Mouse (Mus musculus): ENCODE measurements at regions not wholly inside any gene's neighbourhood (a gene's known extent, or its start where the extent isn't known, plus 50 kb on each side); places are given as distances from the start of the nearest gene placed in this dataset.

DNA sequence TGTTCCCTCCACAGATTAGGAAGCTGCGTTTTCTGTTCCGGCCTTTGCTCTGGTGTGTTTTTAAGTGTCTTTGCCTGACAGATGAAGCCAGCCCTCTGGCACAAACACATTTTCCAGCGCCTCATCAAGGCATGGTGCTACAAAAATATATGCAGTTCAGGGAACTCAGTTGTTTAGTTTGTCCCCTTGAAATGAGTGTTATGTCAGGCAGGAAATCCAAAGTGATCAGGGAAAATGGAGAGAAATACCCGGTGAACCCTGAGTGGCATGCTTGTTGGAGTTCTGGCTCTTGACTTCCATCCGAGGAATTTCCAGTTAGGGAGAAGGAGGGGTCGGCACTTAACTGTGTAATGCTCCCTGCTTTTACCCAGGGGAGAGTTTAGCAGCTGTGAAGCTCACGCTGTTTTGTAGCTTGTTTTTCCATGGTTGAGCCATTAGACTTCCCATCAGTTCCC, 304.9 kb downstream of the Glrx3 start:
- no peak for TF ChIP-seq CTCF (conservative IDR thresholded peaks at IDR 0.05)
- Histone ChIP-seq H3K27ac (no peak overlapping the region), H3K4me3 (no peak overlapping the region)
- DNase-seq (ENCODE audit: low spot score in 2 of 2): no peak

DNA sequence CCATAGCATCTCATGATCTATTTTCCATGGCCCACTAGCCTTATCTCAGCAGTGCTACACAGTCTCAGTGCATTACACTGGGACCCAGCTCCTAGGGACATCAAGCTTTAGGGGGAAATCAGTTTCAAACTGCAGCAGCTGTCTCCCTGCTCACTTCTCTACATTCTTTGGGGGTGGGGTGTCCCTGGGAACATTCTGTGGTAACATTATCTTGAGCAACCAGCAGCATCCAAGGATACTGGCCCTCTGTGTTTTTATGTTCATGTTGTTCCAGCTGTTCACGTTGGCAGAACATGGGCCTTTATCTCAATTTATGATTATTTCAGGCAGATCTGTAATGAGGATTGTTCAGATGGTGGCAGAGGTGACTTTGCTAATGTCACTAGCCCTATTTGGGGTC, 308.2 kb downstream of the Glrx3 start:
- no peak for TF ChIP-seq CTCF (conservative IDR thresholded peaks at IDR 0.05)
- DNase-seq (ENCODE audit: low spot score in 2 of 2): no peak
- Histone ChIP-seq H3K27ac (no peak overlapping the region), H3K4me3 (no peak overlapping the region)

DNA sequence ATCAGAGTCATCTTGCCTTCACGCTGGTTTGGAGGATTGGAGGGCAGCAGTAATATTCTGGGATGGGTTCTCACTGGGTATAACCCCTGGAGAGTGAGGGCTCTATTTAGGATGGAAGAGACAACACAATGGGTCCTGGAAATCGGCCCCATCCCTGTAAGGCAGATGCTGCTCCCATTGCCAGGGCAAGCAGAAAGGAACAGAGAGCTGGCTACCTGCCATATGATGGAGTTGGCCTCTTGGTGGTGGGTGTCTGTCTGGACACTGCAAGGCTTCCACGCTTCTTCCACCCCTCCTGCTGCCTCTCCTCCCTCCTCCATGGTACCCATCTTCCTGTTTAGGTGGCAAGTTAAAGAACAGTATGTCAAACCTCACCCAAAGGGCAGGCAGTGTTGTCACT, 308.6 kb downstream of the Glrx3 start:
- DNase-seq (ENCODE audit: low spot score in 2 of 2): no peak
- Histone ChIP-seq H3K27ac (no peak overlapping the region), H3K4me3 (no peak overlapping the region)
- TF ChIP-seq CTCF (conservative IDR thresholded peaks at IDR 0.05): no peak

DNA sequence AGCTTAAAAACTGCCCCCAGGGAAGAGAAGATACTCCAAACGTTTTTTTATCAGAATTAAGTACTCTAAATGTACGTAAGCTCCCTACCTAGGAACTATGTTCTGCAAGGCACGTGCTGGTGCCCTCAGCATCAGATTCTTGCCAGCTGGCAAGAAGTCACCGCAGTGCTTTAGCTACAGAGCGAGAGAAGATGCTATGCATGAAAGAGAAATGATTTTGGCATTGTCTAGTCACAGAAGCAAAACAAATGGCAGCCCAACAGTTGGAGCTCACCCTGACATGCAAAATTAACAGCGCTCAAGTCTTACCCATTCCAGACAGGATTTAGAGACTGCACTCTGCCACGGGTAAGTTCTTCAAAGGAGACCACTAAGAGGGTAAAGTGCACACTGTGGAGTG, 311.5 kb downstream of the Glrx3 start:
- DNase-seq (ENCODE audit: low spot score in 2 of 2): no peak
- Histone ChIP-seq H3K4me3 (no peak overlapping the region), H3K27ac (no peak overlapping the region)
- no peak for TF ChIP-seq CTCF (conservative IDR thresholded peaks at IDR 0.05)

DNA sequence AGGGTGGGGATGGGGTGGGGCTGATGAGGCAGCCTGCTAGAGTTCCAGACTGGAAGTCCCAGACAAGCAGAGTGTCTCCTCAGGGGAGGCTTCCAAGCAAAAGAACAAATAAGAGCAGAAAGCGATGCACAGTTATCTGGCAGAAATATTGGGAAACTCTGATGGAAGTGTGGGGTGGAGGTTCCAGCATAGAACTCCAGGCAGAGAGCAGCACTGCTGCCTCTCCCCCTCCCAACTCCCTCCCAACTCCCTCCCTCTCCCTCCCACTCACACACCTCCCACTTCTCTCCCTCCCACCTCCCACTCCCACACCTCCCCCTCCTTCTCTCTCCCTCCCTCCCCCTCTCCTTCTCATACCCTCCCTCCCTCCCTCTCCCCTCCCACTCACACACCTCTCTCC, 313.3 kb downstream of the Glrx3 start:
- H3K27ac ChIP-seq: no peak overlapping the region
- no peak for TF ChIP-seq CTCF (conservative IDR thresholded peaks at IDR 0.05)

DNA sequence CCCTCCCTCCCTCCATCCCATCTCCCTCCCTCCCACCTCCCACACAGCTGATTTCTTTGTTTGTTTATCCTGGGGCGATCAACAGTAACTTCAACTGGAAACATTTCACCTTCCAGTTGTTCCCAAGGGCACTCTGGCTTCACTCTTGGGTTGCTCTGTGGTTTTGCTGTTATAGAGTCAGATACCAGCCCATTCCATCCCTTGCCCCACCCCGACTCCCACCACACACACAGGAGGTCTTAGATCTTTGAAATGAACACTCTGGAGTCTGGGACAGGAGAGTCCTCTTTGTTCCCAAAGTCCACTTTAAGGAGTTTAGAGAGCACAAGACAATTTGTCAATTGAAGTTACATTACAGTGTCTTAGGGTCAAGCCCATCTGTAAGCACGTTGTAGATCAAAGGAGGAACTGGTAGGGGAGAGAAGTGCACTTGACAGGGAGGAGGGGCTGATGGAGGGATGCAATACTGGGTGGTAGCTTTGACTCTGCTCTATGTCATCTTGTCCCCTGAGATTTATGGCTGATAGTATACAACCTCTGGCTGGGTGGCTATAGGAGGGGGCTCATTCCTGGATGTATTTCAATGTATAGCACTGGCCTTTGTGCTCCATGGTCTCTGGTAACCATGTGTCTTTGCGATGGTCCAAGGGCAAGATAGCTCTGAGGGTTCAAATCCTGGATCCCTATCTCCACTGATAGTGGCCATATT, 313.9 kb downstream of the Glrx3 start:
- no peak for DNase-seq (ENCODE audit: low spot score in 2 of 2)
- no peak for TF ChIP-seq CTCF (conservative IDR thresholded peaks at IDR 0.05)
- H3K4me3 ChIP-seq: no peak overlapping the region
- H3K27ac ChIP-seq: no peak overlapping the region

More for the DNA sequence above, 313.3 kb downstream of the Glrx3 start:
- no peak overlapping the region for H3K4me3 ChIP-seq
- no peak for DNase-seq (ENCODE audit: low spot score in 2 of 2)

DNA sequence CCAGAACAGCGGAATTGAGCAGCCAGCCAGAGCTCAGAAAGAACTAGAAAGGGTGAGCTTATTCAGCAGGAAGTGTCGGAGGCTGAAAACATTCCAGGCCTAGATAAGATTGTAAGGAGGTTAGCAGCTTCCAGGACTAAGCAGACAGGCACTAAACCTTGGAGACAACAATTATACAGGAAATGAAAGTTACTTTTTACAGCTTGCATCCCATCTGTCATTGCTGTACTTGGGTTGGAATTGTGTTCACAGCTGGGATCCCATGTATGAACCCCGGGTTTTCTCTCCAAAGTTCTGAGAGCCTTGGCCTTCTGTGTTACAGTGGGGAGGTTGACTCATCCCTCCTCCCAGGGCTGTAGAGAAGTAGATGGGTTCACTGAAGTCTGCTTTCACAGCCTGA, 328.5 kb downstream of the Glrx3 start:
- Histone ChIP-seq H3K27ac (no peak overlapping the region), H3K4me3 (no peak overlapping the region)
- no peak for DNase-seq (ENCODE audit: low spot score in 2 of 2)
- TF ChIP-seq CTCF (conservative IDR thresholded peaks at IDR 0.05): no peak

DNA sequence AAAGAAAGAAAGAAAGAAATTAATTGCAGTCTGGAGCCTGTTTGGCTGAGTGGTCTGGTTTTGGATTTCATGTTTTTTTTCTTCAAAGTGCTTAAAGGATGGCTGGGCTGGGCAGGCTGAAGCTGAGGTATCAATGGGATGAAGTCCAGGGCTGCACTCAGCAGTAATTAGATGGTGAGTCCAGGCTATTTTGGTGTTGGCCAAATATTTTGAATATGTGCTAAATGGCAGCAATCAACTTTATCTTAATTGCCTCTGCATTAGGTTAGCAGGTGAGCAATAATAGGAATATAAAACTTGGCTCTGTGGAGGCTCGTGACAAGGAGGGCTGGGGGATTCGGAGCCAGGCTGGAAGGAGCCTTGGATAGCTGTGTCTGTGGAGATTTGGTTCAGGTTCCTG, 329.3 kb downstream of the Glrx3 start:
- no peak for TF ChIP-seq CTCF (conservative IDR thresholded peaks at IDR 0.05)
- Histone ChIP-seq H3K27ac (no peak overlapping the region), H3K4me3 (no peak overlapping the region)
- no peak for DNase-seq (ENCODE audit: low spot score in 2 of 2)

DNA sequence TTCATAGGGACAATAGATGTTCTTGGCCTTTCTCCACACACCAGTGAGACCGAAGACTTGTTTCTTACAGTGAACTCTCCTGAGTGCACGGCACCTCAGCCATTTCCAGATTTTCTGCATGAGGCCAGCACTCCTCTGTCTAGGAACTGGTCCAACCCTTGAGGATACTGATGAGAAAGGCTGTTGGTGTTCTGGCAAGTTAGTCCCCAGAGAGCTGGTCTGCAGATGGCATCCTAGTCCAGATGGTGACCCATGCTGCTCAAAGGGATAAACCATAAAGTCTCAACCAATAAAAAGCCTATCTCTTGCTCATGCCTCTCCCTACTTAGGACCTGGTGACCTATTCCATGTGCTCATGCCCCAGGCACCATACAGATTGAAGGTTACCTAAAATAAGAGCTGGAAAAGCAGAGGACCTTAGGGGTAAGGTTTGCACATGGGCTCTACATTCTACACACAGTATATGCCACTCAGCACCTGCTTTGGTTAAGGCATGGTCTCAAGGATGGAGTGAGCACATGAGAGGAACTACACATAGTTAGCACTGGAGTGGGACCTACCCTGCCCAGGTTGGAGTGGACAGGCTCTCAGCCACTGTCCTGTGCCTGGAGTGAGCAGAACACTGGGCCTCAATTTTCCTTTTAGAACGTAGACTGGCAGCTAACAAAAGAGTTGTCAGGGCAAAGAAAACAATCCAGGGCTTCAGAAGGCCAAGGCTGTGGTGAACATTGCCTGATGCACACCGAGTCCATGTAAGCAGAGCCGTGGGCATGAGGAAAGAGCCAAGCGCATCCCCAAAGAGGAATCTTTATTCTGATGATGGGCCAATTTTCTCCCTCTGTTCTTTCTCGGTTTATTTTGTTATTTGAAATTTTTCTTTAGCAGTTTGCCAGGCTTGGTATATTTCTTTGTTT, 335.9 kb downstream of the Glrx3 start:
- Histone ChIP-seq H3K4me3 (no peak overlapping the region), H3K27ac (no peak overlapping the region)
- TF ChIP-seq CTCF (conservative IDR thresholded peaks at IDR 0.05): no peak
- DNase-seq (ENCODE audit: low spot score in 2 of 2): peak in 1 of 2 experiments; percentile 27

DNA sequence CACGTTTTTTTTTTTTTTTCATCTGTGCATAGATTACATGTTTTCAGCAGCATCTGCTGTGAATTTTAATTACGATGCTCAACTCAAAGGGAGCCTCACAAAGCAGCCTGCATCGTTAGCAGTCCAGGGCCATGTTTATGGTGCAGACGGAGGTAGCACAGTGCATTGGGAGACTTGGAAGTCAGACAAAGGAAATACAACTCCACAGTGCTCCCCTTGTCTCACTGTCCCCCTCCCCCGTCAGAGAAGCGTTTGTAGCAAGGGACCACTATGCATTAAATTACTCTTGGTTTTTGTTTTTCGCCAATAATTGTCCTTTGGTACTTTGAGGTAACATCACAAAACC, 336.5 kb downstream of the Glrx3 start:
- Histone ChIP-seq H3K27ac (no peak overlapping the region), H3K4me3 (no peak overlapping the region)
- no peak for TF ChIP-seq CTCF (conservative IDR thresholded peaks at IDR 0.05)
- DNase-seq (ENCODE audit: low spot score in 2 of 2): no peak

DNA sequence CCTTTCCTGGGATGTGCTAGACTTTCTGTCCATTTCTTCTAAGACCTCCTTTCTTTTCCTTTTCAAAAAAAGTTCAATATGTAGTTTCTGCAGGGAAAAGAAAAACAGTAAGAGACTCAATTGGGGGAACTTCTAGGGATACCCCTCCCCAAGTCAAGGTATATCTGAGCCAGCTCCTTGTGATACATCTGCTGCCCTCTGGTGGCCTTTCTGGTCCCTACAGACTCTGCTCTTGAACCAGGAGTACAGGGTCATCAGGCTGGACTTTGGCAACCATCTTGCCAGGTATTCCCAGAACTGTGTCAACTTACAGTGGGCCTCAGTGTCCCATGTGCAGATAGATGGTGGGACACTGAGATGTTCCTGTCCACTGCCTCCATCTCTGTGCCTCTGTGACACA, 346.5 kb downstream of the Glrx3 start:
- TF ChIP-seq CTCF (conservative IDR thresholded peaks at IDR 0.05): peak; percentile 79
- peak in 1 of 2 experiments; percentile 37 for DNase-seq (ENCODE audit: low spot score in 2 of 2)
- no peak overlapping the region for H3K4me3 ChIP-seq
- H3K27ac ChIP-seq: no peak overlapping the region

DNA sequence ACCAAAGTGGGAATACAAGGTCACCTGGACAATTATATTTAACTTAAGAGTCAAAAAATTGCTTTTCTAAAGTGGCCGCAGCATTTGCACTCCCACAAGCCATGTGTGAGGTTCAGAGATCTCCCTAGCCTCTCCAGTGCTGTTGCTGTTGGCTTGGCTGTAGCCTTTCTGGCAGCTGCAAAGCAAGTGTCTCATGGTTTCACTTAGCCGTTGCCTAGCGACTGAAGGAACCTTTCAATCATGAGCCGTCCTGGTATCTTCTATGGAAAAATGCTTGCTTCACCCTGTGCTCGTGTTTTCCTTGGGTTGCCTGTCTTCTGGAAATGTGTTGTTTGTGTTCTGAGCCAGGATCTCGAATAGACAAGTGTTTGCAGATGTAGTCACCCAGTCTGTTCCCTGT, 367.9 kb downstream of the Glrx3 start:
- Histone ChIP-seq H3K4me3 (no peak overlapping the region), H3K27ac (no peak overlapping the region)
- DNase-seq (ENCODE audit: low spot score in 2 of 2): peak; percentile 15 to 23
- TF ChIP-seq CTCF (conservative IDR thresholded peaks at IDR 0.05): no peak

DNA sequence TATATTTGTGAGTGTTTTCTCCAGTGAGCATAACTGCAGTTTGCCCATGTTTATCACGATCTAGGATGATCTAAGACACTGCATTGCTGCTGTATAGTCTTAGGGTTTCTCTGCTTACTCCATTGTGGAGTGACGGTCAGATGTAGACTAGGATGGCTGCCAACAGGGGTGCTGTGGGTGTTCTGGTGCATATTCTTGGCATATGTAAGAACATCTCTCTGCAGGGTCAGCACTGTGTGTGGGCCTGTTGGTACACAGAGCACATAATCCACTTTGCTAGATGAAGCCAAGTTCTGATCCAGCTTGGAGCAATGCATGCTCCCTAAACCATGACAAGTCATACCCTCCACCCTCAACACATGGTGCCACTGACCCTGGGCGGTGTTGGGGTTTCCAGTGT, 375.4 kb downstream of the Glrx3 start:
- TF ChIP-seq CTCF (conservative IDR thresholded peaks at IDR 0.05): no peak
- no peak for DNase-seq (ENCODE audit: low spot score in 2 of 2)
- H3K4me3 ChIP-seq: no peak overlapping the region

DNA sequence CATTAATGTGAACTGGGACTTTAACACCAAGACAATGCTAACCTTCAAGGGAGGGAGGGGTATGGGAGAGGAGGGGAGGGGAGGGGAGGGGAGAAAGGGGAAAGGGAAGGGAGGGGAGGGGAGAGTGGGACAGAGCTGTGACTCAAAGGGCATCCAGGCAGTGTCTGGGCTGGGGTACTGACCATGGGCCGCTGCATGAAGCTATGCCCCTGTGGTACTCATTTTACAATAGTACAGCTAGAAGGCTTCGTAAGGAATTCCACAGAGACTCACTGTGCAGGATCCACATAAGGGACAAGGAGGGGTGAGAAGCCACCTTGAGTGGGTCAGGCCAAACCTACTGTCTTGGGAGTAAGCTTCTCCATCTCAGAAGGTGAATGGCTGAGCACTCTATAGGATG, 403.1 kb downstream of the Glrx3 start:
- DNase-seq (ENCODE audit: low spot score in 2 of 2): no peak
- Histone ChIP-seq H3K27ac (no peak overlapping the region), H3K4me3 (no peak overlapping the region)
- TF ChIP-seq CTCF (conservative IDR thresholded peaks at IDR 0.05): no peak

More for the DNA sequence above, 375.4 kb downstream of the Glrx3 start:
- H3K27ac ChIP-seq: no peak overlapping the region
